Mouse (Mus musculus) layer of hippocampus, adult 8-10 months (tissue): ENCODE results near the gene Apc2. TPM values are rescaled to one million over a fixed set of nuclear protein-coding genes. Genes with fewer than 3 reads are reported as not detected.

ENCODE experiments used
- DNase-seq, 2 experiments: peaks; one replicate each; pipeline ENCODE4 v3.0.0; 2022; ENCODE audit warnings: low spot score in 2 of 2
- total RNA-seq, 4 experiments: library from RNA; stranded (reverse); gene quantifications; 2 replicates each; pipeline ENCODE4 v1.2.4; 2022

The Apc2 gene
- total RNA-seq, 4 experiments from 2014 or later: 90.4 to 113 (median 110) TPM

GRCm38 (mm10) chr10:80262776-80263365 is 32.9 kb upstream of the Apc2 start:
- DNase-seq: no peak

GRCm38 (mm10) chr10:80264341-80265148 is 31.2 kb upstream of the Apc2 start:
- DNase-seq: peak; percentile 99

GRCm38 (mm10) chr10:80265149-80265486 is 30.7 kb upstream of the Apc2 start:
- DNase-seq: no peak

DNA sequence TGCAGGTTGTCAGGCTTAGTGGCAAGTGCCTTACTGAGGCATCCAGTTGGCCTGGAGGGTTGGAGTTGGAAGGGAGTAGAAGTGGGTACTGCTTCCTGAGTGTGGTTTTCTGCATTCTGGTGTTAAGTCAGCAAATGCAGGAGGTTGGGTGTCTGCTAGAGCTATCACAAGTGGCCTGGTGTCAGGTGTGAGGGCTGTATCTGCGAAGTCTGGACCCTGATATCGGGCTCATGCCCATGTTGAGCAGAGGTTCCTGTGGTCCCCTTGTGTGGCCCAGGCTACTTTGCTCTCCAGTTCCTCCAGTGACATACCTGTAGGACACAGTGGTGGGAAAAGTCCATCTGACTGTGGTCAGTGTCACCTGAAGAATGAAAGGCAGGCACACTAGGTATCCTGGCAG is 25.7 kb upstream of the Apc2 start:
- no peak for DNase-seq

GRCm38 (mm10) chr10:80270734-80271181 is 25.0 kb upstream of the Apc2 start:
- no peak for DNase-seq

- no peak for DNase-seq
Measured at GRCm38 (mm10) chr10:80271186-80271843, 24.5 kb upstream of the Apc2 start.

GRCm38 (mm10) chr10:80271870-80272585 is 23.7 kb upstream of the Apc2 start:
- DNase-seq: no peak

DNA sequence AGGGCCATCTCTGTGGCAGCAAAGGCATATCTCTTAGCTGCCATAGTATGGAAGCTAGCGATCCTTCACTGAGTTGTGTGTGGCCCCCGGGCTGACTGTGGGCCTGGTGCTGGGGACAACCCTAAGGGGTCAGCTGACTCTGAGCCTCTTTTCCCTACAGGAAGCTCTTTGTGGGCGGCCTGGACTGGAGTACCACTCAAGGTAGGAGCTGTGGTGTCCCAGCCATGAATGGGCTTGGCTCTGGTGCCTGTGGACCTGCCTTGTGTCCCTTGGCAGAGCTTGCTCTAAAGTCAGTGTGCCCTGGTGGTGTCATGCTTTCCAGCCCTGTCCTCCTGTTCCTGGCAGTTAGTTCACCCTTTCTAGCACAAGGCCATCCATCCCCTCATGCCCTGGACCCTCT is 21.9 kb upstream of the Apc2 start:
- no peak for DNase-seq

- DNase-seq: no peak
Measured at GRCm38 (mm10) chr10:80276238-80276637, 19.5 kb upstream of the Apc2 start.

GRCm38 (mm10) chr10:80278390-80278789 is 17.4 kb upstream of the Apc2 start:
- no peak for DNase-seq

DNA sequence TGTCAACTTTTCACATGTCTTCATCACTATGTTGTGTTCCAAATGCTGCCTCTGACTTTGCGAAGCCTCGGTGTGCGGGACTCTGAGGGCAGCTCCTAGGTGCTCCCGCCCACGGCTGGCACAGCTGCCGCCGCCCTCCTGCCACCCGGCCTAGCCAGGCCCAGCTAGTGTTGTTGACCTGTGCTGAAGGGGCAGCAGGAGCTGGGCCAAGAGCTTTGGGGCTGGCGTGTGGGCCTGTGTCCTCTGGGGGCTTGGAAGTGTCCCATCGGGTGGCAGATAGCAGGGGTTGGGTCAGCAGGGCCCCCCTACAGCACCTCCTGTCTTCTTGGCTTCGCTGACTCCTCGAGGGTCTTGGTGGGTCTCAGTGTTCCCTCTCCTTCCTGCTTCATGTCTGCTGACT is 16.5 kb upstream of the Apc2 start:
- DNase-seq: no peak

- no peak for DNase-seq
Measured at GRCm38 (mm10) chr10:80281304-80281703, 14.5 kb upstream of the Apc2 start.

DNA sequence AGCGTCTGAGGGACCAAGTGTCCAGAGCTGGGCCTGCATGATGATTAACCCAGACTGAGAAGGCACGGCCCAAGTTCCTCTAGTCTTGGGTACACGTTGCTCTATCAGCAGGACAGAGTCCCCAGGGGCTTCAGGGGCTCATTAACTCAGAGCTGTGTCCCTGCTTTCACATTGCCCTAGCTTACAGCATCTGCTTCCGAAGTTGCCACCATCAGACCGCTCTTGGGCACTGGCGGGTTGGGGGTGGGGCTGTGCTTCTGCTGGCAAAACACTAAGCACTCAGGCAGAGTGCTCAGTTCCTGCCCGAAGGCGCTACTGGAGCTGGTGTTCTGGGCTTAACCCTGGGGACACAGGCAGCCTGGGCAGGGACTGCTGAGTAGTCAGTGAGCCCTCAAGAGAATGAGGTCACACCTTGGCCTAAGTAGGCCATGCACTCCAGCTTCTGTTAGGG is 13.8 kb upstream of the Apc2 start:
- DNase-seq: no peak

DNA sequence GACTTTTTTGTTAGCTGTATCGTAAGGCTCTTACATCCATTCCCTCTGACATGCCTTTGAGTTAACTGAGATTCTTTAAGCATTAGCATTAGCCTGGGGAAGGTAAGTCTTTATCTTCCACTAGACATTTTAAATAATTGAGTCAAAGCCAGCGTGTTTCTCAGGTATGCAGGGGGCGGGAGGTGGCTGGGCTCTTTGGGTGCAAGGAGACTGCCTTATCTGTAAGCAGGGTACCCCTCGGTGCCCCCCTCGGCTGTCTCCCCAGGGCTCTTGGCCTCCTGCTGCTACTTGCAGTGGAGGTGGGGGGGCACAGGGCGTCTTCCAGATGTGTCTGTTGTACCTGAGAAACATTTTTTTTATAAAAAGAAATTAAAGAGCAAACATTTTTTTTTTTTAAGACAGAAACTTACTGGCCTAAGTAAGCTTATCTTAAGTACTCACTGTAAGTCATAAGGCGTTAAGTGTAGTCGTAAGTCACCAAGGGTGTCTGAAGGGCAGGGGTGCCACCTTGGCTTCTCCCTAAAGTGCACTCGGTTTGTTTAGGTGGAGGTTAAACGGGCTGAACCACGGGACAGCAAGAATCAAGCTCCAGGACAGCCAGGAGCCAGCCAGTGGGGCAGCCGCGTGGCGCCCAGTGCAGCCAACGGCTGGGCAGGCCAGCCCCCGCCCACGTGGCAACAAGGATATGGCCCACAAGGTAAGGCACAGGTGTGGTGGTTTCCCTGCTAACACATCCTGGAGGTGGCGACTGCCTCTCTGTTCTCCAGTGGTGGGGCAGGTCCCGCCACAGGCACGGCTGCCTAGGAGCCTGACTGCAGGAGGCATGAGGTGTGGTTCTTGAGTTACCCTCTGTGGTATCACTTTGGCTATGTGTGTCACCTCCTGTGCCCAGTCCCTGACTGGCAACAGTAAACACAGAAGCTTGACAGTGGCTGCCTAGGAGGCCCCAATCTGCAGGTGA is 13.0 kb upstream of the Apc2 start:
- DNase-seq: no peak

DNA sequence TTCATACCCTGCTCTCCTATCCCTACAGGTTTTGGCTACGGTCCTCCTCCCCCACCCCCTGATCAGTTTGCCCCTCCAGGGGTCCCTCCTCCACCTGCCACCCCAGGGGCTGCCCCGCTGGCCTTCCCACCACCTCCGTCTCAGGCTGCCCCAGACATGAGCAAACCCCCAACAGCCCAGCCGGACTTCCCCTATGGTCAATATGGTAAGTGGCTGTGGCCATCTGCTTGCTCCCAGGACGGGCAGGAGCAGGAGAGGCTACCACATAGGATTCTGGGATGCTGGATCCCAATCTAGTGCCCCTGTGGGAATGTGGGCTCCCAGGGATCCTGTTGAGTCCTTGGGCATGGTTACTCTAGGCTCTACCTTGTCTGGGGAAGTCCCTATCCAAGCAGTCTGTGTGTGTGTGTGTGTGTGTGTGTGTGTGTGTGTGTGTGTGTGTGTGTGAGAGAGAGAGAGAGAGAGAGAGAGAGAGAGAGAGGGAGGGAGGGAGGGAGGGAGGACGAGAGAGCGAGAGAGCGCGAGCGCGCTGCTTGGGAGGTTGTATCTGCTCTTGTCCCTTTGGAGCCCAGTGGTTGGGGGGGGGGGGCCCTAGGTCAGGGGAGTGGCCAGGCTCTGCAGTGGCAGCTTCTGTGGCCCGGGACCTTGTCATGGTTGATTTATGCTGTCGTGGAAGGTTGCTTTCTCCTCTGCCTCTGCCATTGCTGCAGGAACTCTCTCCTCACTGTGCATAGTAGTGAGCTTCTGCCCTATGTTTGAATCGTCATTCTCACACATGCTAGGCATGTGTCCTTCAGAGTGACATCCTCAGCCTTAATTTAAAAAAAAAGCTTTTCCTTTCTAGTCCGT is 10.3 kb upstream of the Apc2 start:
- DNase-seq: no peak

DNA sequence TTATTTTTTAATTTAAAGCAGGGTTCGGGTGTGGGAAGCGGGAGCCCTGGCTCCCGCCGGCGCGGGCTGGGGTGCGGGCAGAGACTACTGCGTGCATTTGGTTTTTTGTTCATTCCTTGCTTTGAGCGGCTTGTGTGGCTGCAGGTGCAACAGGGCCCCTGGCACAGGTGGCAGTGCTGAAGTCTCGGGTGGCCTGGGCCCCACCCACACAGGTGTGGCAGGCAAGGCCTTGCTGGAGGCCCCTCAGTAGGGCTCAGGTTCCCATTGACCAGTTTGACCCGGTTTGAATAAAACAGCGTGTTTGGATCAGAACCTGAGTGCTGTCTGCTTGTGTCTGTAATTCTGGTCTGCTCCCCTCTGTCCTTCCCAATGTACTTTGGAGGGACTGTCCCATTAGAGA is 7.7 kb upstream of the Apc2 start:
- no peak for DNase-seq

GRCm38 (mm10) chr10:80288657-80289056 is 7.1 kb upstream of the Apc2 start:
- DNase-seq: no peak

GRCm38 (mm10) chr10:80292251-80293146 is 3.3 kb upstream of the Apc2 start, which contains the start of gene Rps15:
Gene Rps15, plus strand, starts transcription at chr10:80292453.
- DNase-seq: peak; percentile 88 to 91

GRCm38 (mm10) chr10:80293325-80293724 is 2.5 kb upstream of the Apc2 start:
- DNase-seq: no peak
